Mouse (Mus musculus) thymus, postnatal 4 days (tissue): Measurements from ENCODE around the gene Gtf2f1.
A peak's percentile ranks its signal among the peaks of the same experiment; 100 is the strongest.

ENCODE experiments used
- DNase-seq: peaks from one replicate; pipeline ENCODE4 v3.0.0; 2021

The Gtf2f1 gene

DNA sequence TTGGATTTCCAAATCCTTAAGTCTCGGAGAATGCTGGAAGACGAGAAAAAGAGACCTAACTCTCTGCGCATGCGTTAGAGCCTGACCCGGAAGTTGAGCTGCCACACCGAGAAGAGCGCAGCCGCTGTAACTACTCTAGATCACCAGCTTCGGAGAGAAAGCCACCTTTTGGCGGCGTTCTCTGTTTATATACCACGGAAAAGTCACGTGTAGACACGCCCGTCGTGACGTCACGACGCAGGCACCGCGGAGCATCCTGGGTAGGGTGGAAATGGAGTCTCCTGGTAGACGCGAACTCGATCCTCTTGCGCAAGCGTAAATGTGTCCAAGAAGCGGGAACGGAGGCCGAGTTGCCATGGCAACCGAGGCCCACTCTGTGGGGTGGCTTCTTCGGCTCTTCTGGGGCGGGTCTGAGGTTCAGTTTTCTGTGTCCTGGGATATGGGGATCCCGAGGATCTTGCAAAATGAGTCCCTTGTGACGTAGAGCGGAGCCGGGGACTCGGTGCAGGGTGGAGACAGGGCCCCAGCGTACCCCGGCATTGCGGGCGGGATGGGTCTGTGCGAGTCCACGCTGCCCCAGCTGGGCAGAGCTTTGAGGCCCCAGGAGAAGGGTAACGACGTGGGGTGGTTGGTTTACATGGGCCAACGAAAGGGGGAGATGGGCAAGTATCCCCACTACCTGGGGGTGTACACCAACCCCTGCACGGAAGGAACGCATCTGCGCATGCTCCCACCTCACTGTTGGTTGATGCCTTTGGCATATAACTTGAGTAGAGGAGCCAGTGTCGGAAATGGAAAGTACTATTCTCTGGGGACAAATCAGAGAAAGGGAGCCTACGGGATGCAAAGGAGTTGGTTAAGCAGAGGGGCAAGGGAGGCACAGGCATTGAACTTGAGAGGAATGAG lies at the start of gene Gtf2f1, which contains the start of gene Gm17949:
Gene Gtf2f1, minus strand, starts transcription at position 53 of the 906 bp plus-strand sequence.
Gene Gm17949, plus strand, starts transcription at position 234 of the 906 bp plus-strand sequence.
- peak; percentile 92 for DNase-seq

DNA sequence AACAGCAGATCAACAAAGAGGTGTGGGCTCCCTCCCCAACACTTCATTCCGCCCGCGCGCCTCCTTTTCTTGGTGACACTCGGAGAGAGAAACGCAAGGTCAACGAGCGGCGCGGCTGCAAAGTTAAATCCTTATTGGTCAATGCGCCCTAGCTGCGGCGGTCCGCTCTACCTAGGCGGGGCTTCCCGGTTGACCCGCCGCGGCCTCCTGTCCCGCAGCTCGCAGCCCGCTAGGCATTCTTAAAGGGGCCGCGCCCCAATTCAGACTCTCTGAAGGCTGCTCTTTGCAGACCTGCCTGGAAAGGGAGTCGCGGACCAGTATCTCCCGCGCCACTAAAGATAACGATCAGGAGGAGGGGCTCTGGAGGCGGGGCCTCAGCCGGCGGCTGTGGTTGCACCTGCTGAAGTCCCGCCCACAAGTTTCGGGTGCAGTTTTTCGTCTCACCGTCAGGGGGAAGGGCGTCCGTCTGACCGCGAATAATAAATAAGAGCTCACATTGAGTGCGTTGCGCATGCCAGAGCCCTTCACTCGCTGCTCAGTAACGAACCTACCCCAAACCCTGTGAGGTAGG lies 49.2 kb upstream of the Gtf2f1 start:
- DNase-seq = peak; percentile 98

DNA sequence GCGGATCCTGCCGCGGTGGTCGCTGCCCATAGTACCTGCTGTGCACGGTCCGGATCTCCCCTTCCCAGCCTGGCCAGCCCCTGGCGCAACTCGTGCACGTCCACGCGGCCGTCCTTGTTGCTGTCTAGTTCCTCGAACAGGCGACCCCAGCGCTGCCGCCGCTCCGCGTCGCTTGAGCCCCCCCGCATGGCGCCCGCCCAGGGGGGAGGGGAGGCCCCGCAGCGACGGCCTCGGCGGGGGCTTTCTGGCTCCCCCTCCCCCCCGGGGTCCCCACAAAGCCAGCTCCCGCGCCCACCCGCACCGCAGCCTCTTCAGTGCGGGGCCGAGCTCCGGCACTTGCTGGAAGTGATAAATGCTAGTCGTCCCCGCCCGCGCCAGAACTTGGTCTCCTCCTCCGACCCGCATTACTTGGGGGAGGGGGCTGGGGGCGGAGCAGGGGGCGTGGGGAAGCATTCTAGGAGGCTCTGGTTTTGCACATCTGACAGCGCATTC lies 48.4 kb upstream of the Gtf2f1 start, which contains the start of gene Slc25a23:
Gene Slc25a23, minus strand, starts transcription at position 378 of the 492 bp plus-strand sequence.
- DNase-seq = peak; percentile 85

DNA sequence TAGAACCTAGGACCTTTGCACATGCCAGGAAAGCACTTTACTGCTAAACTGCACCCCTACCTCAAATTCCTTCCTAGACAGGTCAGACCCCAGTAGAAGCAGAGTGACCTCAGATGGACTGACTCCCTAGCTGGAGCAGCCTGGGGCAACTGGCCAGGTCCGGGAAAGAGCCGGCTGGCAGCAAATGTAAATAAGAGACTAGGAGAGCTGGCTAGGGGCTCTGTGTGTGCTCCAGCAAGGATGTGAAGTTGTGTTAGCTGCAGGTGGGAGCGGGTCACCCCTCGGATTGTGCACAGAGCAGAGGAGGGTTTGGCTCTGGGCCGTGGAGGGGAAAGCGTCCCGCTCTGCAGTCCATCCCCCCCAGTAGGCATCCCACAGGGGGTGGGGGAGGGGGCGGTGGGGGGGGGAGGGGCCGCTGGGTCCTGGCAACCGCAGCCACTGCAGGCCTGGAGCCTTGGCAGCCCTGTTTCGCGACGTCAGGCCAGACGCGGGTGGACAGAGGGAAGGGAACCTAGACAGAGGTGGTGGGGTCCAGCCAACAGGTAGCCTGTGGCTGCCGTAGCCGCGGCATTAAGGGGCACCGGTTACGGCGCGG lies 47.9 kb upstream of the Gtf2f1 start, which contains the start of gene Crb3:
Gene Crb3, plus strand, starts transcription at position 215 of the 595 bp plus-strand sequence.
- DNase-seq = no peak

DNA sequence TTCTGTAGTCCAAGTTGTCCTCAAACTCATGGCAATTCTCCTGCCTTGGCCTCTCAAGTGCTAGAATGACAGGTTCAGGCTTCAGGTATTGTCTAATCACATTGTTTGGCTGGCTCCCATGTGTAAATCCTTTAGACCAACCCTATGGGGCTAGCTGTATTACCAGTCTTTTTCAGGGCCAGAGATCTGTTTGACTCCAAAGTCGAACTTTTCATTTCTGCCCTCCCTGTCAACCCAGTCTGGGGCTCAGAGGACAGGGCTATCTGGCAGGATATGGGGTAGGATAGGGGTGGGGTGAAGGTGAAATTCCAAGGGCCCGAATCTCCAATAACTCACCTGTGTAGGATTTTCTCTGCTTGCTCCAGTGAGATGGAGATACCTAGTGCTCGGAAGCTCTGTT lies 45.2 kb upstream of the Gtf2f1 start:
- no peak for DNase-seq

DNA sequence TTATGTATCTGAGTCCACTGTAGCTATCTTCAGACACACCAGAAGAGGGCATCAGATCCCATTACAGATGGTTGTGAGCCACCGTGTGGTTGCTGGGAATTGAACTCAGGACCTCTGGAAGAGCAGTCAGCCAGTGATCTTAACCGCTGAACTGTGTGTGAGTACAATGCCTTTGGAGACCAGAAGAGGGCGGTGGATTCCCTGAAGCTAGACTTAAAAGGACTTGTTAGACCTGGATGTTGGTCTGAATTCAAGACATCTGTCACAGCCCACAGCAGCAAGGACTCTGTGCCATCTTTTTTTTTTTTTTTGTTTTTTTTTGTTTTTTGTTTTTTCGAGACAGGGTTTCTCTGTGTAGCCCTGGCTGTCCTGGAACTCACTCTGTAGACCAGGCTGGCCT lies 40.6 kb upstream of the Gtf2f1 start:
- peak; percentile 52 for DNase-seq

DNA sequence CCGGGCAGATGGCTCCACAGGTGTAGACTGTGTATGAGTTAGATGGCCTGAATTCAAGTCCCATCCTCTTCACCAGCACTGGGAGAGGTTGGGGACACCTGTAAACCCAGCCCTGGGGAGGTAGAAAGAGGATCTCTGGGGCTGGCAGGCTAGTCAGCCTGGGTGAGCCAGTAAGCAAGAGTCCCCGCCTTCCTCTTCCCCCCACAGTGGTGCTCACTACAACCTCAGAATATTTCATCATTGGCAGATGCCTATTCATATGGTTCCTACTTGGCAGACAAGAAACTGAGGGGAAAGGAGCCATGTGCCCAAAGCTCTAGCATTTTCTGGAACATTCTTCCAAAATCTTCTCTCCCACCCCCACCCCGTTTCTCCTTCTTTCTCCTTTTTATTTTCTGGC lies 37.7 kb upstream of the Gtf2f1 start:
- no peak for DNase-seq

DNA sequence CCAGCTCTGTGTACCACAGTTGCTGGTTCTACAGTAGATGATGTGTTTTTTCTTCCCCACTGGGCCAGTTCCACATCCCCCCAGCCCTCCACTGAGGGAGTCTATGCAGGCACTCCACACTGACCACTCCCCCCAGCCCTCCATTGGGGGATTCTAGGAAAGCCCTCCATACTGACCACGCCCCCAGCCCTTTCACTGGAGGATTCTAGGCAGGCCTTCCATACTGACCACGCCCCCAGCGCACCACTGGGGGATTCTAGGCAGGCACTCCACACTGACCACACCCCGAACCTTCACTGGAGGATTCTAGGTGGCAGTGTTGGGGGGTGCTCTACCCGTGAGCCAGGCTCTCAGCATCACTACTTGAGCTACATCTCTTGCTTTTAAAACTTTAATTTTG lies 36.3 kb upstream of the Gtf2f1 start:
- DNase-seq = no peak

DNA sequence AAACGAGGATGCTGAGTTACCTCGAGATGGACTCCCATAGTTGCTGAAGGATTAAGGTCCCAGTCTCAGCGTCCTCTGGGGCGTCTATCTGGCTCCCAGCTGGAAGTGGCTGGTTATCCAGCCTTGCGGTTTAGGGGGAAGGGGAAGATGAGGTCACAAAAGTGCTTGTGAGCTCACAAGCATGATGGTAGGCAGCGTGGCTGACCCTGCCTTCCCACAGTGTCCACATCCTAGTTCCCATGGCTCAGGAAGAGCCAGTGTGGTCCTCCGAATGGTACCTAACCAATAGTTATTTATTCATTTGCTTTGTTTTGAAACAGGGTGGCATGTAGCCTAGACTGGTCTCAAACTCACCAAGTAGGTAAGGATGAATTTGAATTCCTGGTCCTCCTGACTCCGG lies 30.5 kb upstream of the Gtf2f1 start, which contains the start of gene Slc25a41:
Gene Slc25a41, minus strand, starts transcription at position 101 of the 400 bp plus-strand sequence.
- DNase-seq = no peak

DNA sequence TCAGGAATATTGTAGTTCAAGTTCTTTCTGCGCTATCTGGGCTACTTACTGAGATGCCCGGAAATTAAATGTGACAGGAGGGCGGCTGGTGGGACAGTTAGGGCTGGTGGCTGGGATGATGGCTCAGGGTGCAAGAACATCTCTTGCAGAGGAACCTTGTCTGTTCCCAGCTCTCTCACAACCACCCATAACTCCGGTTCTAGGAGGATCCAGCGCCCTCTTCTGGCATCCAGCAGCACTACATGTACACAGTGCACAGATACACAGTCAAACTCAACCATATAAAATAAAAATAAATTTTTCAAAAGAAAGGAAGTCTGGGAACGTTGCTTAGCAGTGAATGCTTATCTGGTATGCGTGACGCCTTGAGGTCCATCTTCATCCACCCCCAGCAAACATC lies 27.9 kb upstream of the Gtf2f1 start:
- peak; percentile 58 for DNase-seq

DNA sequence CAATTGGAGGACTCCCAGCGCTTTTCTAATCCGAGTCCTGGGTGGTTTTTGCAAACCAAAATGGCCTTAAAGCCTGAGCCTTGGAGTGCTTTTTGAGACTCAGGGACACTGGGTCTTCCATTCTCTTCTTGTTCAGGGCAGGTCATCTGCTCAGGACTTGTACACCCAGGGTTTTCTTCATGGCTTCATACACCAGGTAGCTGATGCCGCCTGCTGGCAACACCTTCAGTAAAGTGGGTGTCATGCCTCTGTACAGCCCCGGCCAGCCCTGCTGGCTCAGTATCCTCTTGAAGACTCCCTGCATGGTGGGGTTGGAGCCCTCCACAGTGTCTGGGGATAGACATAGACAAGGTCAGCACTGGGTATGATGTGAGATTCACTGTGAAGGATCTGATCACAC lies 21.8 kb upstream of the Gtf2f1 start:
- DNase-seq = no peak

DNA sequence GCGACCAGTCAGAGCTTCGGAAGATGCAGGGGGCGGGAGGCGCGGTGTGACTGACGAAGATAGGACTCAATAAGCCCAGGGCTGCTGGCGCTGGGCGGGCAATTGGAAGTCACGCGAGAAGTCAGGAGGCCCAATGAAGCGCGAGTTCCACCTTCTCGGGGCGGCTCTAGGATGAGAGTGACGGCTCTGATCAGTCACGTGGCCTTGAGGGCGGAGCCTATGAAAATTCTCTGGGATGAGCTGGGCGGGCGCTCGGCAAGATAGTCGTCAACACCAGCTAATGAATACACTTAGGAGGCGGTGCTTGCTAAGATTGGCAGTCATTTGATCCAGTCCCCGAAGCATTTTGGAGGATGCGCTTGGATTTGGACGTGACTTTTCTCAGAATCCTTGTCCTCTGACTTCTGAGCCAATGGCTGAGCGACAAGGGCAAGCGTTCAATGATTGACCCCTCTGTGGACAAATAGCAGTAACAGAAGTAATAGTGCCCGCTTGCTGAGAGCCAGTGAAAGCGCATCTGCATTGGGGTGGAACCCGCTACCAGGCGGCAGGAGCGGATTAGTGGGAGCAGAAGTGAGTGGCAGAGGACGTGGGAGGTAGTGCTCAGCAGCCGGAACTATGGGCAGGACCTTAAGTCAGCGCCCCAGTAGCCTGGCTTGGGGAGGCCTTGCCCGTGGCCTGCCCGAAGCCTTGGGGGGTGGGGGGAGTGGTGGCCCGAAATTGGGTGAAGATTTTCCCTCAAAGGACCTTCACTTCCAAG lies 20.8 kb upstream of the Gtf2f1 start:
- peak; percentile 98 for DNase-seq

DNA sequence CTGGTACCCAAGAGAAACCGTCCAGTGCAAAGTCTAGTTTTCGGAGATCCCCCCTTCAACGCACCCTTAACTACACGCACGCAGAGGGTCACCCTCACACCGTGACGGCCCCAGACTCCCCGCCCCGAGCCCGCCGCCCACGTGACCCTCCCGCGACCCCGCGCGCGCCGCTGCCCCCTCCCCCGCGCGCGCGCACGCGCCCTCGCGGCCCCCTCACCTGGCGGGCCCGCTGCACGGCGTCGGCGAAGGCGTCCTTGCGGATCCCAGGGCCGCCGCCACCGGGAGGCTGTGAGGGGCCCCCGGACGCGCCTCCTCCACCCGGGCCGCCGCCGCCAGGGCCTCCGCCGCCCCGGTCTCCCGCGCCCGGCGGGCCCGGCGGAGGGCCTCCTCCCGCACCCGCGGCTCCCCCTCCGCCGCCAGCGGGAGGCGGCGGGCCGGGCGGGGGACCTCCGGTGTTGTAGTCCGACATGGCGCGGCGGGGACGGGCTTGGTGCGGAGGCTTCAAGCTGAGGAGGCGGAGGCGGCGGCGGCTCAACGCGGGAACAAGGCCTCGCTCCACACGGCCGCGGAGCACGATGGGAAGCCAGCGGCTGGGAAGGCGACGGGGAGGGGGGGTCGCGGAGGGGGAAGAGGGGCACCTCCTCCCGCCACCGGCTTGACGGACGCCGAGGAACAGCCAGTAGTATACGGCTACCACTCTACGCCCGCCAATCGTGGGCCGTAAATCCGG lies 20.0 kb upstream of the Gtf2f1 start, which contains the start of gene Khsrp:
Gene Khsrp, minus strand, starts transcription at position 592 of the 730 bp plus-strand sequence.
- DNase-seq = peak; percentile 86

DNA sequence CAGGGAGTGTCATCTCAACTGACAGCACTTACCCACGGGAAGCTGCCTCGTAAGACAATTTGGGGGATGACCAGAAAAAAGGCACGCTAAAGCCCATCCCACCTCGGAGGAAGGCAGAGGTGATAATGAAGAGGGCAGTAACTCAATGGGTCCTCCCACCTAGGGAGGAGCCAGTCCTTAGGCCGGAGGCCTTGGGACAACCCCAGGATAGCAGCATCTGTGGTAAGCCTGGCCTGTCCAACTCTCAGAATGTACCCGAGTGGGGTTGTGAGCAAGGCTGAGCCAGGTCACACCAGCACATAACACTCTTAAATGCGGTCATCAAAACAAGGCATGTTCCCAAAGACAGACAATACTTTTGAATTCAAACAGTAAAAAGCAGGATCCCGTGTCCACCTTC lies 18.6 kb upstream of the Gtf2f1 start:
- DNase-seq = no peak

DNA sequence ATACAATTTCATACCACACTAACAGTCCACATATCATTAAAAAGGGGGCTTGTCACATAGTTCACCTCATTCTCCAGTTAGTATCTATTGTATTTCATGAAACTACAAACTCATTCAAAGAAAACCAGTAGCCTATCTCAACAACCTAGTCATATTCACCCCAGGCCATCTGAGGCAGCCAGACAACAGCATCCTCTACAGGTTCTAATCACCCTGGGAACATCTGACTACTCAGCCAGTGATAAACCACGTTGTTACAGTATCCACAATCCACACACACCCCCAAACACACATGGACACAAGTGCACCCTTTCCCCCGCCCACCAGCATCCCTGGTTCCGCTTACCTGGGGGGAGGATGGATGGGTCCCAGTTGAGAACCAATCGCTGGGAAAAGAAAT lies 16.4 kb upstream of the Gtf2f1 start:
- DNase-seq = no peak

DNA sequence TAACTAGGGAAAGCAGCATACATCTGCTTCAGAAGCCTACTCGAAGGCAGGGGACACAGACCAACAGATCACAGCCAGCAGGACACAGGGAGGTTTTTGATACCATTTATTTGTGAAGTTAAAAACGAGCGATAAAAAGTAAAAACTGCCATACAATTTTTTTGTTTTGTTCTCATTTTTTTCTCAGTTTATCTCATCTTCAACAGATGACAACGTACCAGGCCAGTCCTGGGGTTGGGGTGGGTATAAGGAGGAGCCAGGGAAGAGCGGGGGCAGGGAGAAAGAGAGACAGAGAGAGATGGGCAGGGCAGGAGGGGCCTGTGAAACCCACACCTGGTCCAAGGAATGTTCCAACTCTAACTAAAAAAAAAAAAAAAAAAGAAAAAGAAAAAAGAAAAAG lies 9.9 kb upstream of the Gtf2f1 start:
- DNase-seq = no peak

DNA sequence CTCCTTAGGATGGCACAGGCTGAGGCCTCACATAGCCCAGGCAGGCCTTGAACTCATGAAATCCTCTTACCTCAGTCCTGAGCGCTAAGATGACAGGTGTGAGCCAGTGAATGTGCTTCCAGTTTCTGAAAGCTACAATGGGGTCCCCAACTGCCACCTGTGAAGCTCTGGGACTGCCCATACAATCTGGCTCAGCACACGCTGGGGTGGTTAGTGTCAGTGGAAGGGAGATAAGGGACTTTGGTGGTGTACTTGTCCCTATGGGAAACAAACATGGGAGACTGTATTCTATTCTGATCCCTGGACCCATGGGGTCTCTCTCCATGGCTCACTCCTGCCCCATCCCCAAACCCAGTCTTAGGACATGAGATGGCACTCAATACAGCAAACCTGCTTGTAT lies 8.6 kb upstream of the Gtf2f1 start:
- DNase-seq = no peak

DNA sequence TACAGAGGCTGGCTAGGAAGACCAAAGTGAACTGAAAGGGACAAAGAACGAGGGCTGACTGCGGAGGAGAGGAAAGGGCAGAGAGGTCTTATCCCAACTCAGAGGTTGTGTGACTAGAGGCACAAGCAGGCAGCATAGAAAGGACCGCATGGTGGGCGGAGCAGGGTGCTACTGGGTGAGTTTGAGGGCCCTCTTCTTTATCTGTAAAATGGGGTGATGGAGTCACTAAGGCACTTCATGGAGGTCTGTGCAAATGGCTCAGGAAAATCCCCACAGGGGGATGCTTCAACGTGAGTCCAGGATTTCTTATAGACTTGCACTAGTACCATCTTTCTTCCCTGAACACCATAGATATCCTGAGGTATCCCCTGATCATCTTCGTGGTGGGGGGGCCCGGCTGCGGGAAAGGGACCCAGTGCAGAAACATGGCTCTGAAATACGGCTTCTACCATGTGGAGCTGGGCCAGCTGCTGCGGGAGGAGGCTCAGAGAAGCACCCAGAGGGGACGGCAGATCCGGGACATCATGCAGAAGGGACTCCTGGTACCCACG lies 1.2 kb upstream of the Gtf2f1 start:
- peak; percentile 35 for DNase-seq

DNA sequence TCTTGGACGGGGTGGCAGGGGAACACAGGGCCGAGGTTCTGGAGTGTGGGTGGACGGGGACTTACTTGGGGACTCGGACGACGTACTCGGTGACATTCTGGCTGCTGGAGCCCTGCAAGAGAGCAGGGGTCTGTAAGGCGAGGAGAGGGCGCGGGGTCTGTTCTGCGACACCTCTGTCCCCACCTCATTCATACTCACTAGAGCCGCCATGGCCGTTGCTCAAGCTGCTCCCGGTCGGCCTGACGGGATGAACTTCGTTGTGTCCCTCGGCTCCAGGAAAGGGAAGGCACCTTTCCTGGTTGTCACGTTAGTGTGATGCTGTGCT lies 215 bp downstream of the Gtf2f1 start:
- no peak for DNase-seq

DNA sequence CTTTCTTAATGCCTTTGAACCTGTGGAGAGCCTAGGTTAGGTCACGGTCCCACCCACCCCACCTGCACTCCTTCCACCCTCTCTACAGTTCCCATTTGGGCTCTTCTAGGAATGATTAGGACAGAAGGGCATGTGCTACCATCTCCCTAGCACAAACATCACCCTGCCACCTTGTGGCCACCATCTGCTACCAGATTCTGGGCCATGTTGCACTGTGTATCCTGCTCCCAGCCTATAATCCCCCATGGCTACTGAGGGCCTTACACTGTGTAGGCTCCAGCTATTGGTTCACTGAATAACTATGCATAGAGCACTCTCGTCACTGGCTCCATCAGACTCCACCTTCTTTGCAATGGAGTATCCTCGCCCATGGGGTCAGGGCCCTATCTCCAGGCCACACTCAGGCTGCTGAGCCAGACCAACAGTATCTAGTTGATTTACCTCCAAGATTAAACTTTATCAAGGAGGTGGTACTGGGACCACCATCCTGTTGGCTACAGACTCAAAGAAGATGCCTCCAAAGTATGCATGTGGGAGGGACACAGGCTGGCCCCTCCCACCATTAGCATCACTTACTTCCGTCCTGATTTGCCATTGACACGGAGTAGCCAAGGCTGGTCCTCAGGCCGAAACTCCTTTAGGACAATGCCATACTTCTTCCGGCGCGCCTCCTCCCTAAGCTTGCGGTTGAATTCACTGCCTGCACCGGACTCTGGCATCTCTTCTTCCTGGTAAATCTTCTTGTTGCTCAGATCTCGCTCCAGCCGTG lies 3.8 kb downstream of the Gtf2f1 start:
- DNase-seq = no peak

DNA sequence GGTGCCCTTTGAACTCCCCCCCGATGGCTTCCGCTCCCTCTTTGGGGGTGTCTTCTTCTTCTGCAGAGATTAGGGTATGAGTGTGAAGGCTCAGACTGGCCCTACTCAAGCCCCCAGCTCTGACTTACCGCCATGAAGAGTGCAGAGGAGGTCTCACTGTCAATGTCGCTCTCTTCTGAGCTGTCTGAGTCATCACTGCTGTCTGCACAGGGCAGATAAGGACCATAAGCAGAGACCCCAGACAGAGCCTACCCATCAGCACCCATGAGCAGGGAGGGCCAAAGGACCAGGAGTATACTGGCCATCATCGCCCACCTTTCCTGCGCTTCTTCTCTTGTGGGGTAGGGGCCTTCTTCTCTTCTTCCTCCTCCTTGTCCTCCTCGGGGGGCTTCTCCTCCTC lies 7.1 kb downstream of the Gtf2f1 start:
- DNase-seq = no peak
